Mouse (Mus musculus): ENCODE measurements at regions not wholly inside any gene's neighbourhood (a gene's known extent, or its start where the extent isn't known, plus 50 kb on each side); places are given as distances from the start of the nearest gene placed in this dataset.

- no peak overlapping the region for H3K27ac ChIP-seq (ENCODE audit: insufficient read depth, low read length)
- no peaks in the 10 kb centered on the region for H3K4me1 ChIP-seq (ENCODE audit: control insufficient read depth, insufficient read depth, insufficient read length)
- no peak for DNase-seq (ENCODE audit: low read depth in 1 of 2, low spot score in 2 of 2)
- TF ChIP-seq CTCF (IDR thresholded peaks at IDR 0.05; ENCODE audit: extremely low read depth, insufficient read depth, insufficient read length, insufficient replicate concordance) = no peak
- no peak for TF ChIP-seq POLR2A (IDR thresholded peaks at IDR 0.05; ENCODE audit: low read depth, low read length)
- 83% methylated on average over 6 of the region's 6 CpGs for WGBS
- no peaks in the 10 kb centered on the region for H3K27me3 ChIP-seq (ENCODE audit: control insufficient read depth, insufficient read depth, low read length)
- no peaks in the 10 kb centered on the region for H3K36me3 ChIP-seq (ENCODE audit: control insufficient read depth, insufficient read depth, low read length)
- H3K4me3 ChIP-seq (ENCODE audit: extremely low read depth, insufficient read depth, insufficient read length) = no peak overlapping the region
Measured at GRCm38 (mm10) chr8:10753056-10753455, 255.2 kb downstream of the Irs2 start.

- TF ChIP-seq CTCF (IDR thresholded peaks at IDR 0.05; ENCODE audit: extremely low read depth, insufficient read depth, insufficient read length, insufficient replicate concordance) = no peak
- no peak for TF ChIP-seq POLR2A (IDR thresholded peaks at IDR 0.05; ENCODE audit: low read depth, low read length)
- no peaks in the 10 kb centered on the region for H3K4me1 ChIP-seq (ENCODE audit: control insufficient read depth, insufficient read depth, insufficient read length)
- 92% methylated on average over 2 of the region's 2 CpGs for WGBS
- DNase-seq (ENCODE audit: low read depth in 1 of 2, low spot score in 2 of 2) = no peak
- H3K4me3 ChIP-seq (ENCODE audit: extremely low read depth, insufficient read depth, insufficient read length) = no peak overlapping the region
- H3K36me3 ChIP-seq (ENCODE audit: control insufficient read depth, insufficient read depth, low read length) = no peaks in the 10 kb centered on the region
- H3K27ac ChIP-seq (ENCODE audit: insufficient read depth, low read length) = no peak overlapping the region
- H3K27me3 ChIP-seq (ENCODE audit: control insufficient read depth, insufficient read depth, low read length) = no peaks in the 10 kb centered on the region
Measured at GRCm38 (mm10) chr8:10747150-10747549, 261.1 kb downstream of the Irs2 start.

GRCm38 (mm10) chr8:10743241-10743640 lies 265.0 kb downstream of the Irs2 start:
- TF ChIP-seq CTCF (IDR thresholded peaks at IDR 0.05; ENCODE audit: extremely low read depth, insufficient read depth, insufficient read length, insufficient replicate concordance) (no peak), POLR2A (IDR thresholded peaks at IDR 0.05; ENCODE audit: low read depth, low read length) (no peak)
- WGBS = 82% methylated on average over 6 of the region's 6 CpGs
- Histone ChIP-seq H3K4me1 (ENCODE audit: control insufficient read depth, insufficient read depth, insufficient read length) (no peaks in the 10 kb centered on the region), H3K36me3 (ENCODE audit: control insufficient read depth, insufficient read depth, low read length) (no peaks in the 10 kb centered on the region), H3K27me3 (ENCODE audit: control insufficient read depth, insufficient read depth, low read length) (no peaks in the 10 kb centered on the region), H3K27ac (ENCODE audit: insufficient read depth, low read length) (no peak overlapping the region), H3K4me3 (ENCODE audit: extremely low read depth, insufficient read depth, insufficient read length) (no peak overlapping the region)
- DNase-seq (ENCODE audit: low read depth in 1 of 2, low spot score in 2 of 2) = no peak

- Histone ChIP-seq H3K4me3 (ENCODE audit: extremely low read depth, insufficient read depth, insufficient read length) (no peak overlapping the region), H3K4me1 (ENCODE audit: control insufficient read depth, insufficient read depth, insufficient read length) (no peaks in the 10 kb centered on the region), H3K36me3 (ENCODE audit: control insufficient read depth, insufficient read depth, low read length) (no peaks in the 10 kb centered on the region), H3K27ac (ENCODE audit: insufficient read depth, low read length) (no peak overlapping the region), H3K27me3 (ENCODE audit: control insufficient read depth, insufficient read depth, low read length) (no peaks in the 10 kb centered on the region)
- DNase-seq (ENCODE audit: low read depth in 1 of 2, low spot score in 2 of 2) = no peak
- TF ChIP-seq CTCF (IDR thresholded peaks at IDR 0.05; ENCODE audit: extremely low read depth, insufficient read depth, insufficient read length, insufficient replicate concordance) (no peak), POLR2A (IDR thresholded peaks at IDR 0.05; ENCODE audit: low read depth, low read length) (no peak)
- WGBS = 20% methylated on average over 3 of the region's 3 CpGs
Measured at GRCm38 (mm10) chr8:10740837-10741236, 267.4 kb downstream of the Irs2 start.

- 83% methylated on average over 11 of the region's 11 CpGs for WGBS
- H3K36me3 ChIP-seq (ENCODE audit: control insufficient read depth, insufficient read depth, low read length) = no peaks in the 10 kb centered on the region
- no peak overlapping the region for H3K27ac ChIP-seq (ENCODE audit: insufficient read depth, low read length)
- DNase-seq (ENCODE audit: low read depth in 1 of 2, low spot score in 2 of 2) = no peak
- no peaks in the 10 kb centered on the region for H3K4me1 ChIP-seq (ENCODE audit: control insufficient read depth, insufficient read depth, insufficient read length)
- no peak overlapping the region for H3K4me3 ChIP-seq (ENCODE audit: extremely low read depth, insufficient read depth, insufficient read length)
- TF ChIP-seq POLR2A (IDR thresholded peaks at IDR 0.05; ENCODE audit: low read depth, low read length) = no peak
- no peak for TF ChIP-seq CTCF (IDR thresholded peaks at IDR 0.05; ENCODE audit: extremely low read depth, insufficient read depth, insufficient read length, insufficient replicate concordance)
- H3K27me3 ChIP-seq (ENCODE audit: control insufficient read depth, insufficient read depth, low read length) = no peaks in the 10 kb centered on the region
Measured at GRCm38 (mm10) chr8:10738486-10739081, 269.7 kb downstream of the Irs2 start.

- 64% methylated on average over 4 of the region's 4 CpGs for WGBS
- Histone ChIP-seq H3K36me3 (ENCODE audit: control insufficient read depth, insufficient read depth, low read length) (no peaks in the 10 kb centered on the region), H3K27ac (ENCODE audit: insufficient read depth, low read length) (no peak overlapping the region), H3K4me3 (ENCODE audit: extremely low read depth, insufficient read depth, insufficient read length) (no peak overlapping the region), H3K27me3 (ENCODE audit: control insufficient read depth, insufficient read depth, low read length) (no peaks in the 10 kb centered on the region), H3K4me1 (ENCODE audit: control insufficient read depth, insufficient read depth, insufficient read length) (no peaks in the 10 kb centered on the region)
- TF ChIP-seq CTCF (IDR thresholded peaks at IDR 0.05; ENCODE audit: extremely low read depth, insufficient read depth, insufficient read length, insufficient replicate concordance) (no peak), POLR2A (IDR thresholded peaks at IDR 0.05; ENCODE audit: low read depth, low read length) (no peak)
- DNase-seq (ENCODE audit: low read depth in 1 of 2, low spot score in 2 of 2) = no peak
Measured at GRCm38 (mm10) chr8:10734746-10735145, 273.5 kb downstream of the Irs2 start.

- DNase-seq (ENCODE audit: low read depth in 1 of 2, low spot score in 2 of 2) = no peak
- Histone ChIP-seq H3K36me3 (ENCODE audit: control insufficient read depth, insufficient read depth, low read length) (no peaks in the 10 kb centered on the region), H3K4me1 (ENCODE audit: control insufficient read depth, insufficient read depth, insufficient read length) (no peaks in the 10 kb centered on the region), H3K27me3 (ENCODE audit: control insufficient read depth, insufficient read depth, low read length) (no peaks in the 10 kb centered on the region), H3K4me3 (ENCODE audit: extremely low read depth, insufficient read depth, insufficient read length) (no peak overlapping the region), H3K27ac (ENCODE audit: insufficient read depth, low read length) (no peak overlapping the region)
- 71% methylated on average over 2 of the region's 2 CpGs for WGBS
- TF ChIP-seq CTCF (IDR thresholded peaks at IDR 0.05; ENCODE audit: extremely low read depth, insufficient read depth, insufficient read length, insufficient replicate concordance) (no peak), POLR2A (IDR thresholded peaks at IDR 0.05; ENCODE audit: low read depth, low read length) (no peak)
Measured at GRCm38 (mm10) chr8:10723332-10723731, 284.9 kb downstream of the Irs2 start.
